Mouse (Mus musculus) Patski (cell line): Measurements from ENCODE around the gene Gpr3. TPM values are rescaled to one million over a fixed set of nuclear protein-coding genes. Genes with fewer than 3 reads are reported as not detected.

Experiments used
- ATAC-seq: fragments of 100-300 bp; one replicate; pipeline ENCODE4 v1.8.0; 2021
- CTCF ChIA-PET: fragments of 350-600 bp; sonication (Branson Sonifier 250); formaldehyde crosslinking; loops from one replicate; lab custom pipeline; 2022; ENCODE audit warnings: inconsistent platforms; lab: Charles Lee
- POLR2A ChIA-PET: fragments of 350-600 bp; sonication (Branson Sonifier 250); formaldehyde crosslinking; loops from one replicate; lab custom pipeline; 2022; ENCODE audit warnings: antibody characterized with exemption, inconsistent platforms; lab: Charles Lee
- DNase-seq: peaks from one replicate; pipeline ENCODE4 v3.0.0-alpha.2; 2011; ENCODE audit warnings: low read depth, low spot score
- H3K27me3 ChIP-seq: fragments of 371-371 bp; one replicate; pipeline ENCODE4 v1.5.1; 2021
- CTCF ChIP-seq: fragments of 100-300 bp; IDR thresholded peaks from one replicate; pipeline ENCODE4 v1.5.1; 2021
- in situ Hi-C: fragments of 300-500 bp; cut with MboI; formaldehyde crosslinking; loops from 3 replicates; pipeline ENCODE4 v1.11.1; 2018; ENCODE audit warnings: low pct_unique_long_range_greater_than_20kb, mixed read lengths
- polyA plus RNA-seq: library from polyadenylated mRNA; unstranded; gene quantifications from one replicate; pipeline ENCODE4 v1.2.3, GENCODE M21; 2021

Gpr3 gene
- polyA plus RNA-seq, 1 experiment from 2014 or later = 0.63 TPM

DNA sequence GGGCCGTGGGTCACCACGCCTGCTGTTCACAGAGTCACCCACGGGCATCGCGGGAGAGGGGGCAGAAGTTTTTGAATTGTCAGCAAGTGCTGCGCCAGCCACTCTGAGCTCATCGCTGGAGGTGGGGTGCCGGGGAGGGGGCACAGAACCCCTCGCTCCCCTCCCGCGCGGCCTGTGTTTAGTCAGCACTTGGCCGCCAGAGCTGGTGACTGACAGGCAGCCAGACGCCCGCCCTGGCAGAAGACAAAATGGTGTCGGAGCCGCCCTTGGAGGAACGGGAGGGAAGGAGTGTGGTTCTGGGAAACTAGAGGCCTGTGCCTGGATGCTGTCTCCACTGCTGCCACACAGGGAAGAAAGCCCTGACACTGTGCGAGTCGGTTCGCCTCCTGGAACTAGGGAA, 12.0 kb downstream of the Gpr3 start:
- ATAC-seq (no peak), DNase-seq (no peak)
- CTCF ChIA-PET = interaction anchor here (1.1 to 2.8 kb wide), 3 partner anchors 81 to 191 kb away, joined by 3 to 10 read pairs (median 3); no protein-coding TSS in a partner anchor
- POLR2A ChIA-PET = no interaction called here
- no peaks in the 10 kb centered on the region for H3K27me3 ChIP-seq
- no peak for TF ChIP-seq CTCF
- in situ Hi-C loops = no loop called here

DNA sequence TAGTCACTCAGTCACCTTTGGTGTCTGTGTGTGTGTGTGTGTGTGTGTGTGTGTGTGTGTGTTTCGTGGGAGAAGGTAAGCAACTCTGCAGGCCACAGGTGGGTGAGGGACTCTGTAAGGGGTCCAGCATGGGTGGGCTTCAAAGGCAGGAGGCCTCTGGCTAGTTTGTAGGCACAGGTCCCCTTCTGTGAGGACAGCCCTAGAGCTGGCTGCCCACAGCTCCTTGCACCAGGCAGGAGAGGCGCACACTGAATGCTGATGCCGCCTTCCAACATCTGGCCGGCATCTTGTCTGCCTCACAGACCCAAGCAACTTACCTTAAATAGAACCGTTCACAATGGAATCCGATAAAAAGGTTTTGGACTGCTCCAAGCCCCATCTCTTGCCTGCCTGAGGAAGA, 12.6 kb downstream of the Gpr3 start:
- ChIA-PET CTCF (interaction anchor here (2.8 kb wide), 1 partner anchor 190 kb away, joined by 10 read pairs; no protein-coding TSS in a partner anchor), POLR2A (no interaction called here)
- no peak for DNase-seq
- no peaks in the 10 kb centered on the region for H3K27me3 ChIP-seq
- no peak for TF ChIP-seq CTCF
- ATAC-seq = no peak
- in situ Hi-C loops = loop anchor here (5.0 kb wide), 1 partner anchor 67 kb away; the partner anchor contains the start of gene Wasf2

DNA sequence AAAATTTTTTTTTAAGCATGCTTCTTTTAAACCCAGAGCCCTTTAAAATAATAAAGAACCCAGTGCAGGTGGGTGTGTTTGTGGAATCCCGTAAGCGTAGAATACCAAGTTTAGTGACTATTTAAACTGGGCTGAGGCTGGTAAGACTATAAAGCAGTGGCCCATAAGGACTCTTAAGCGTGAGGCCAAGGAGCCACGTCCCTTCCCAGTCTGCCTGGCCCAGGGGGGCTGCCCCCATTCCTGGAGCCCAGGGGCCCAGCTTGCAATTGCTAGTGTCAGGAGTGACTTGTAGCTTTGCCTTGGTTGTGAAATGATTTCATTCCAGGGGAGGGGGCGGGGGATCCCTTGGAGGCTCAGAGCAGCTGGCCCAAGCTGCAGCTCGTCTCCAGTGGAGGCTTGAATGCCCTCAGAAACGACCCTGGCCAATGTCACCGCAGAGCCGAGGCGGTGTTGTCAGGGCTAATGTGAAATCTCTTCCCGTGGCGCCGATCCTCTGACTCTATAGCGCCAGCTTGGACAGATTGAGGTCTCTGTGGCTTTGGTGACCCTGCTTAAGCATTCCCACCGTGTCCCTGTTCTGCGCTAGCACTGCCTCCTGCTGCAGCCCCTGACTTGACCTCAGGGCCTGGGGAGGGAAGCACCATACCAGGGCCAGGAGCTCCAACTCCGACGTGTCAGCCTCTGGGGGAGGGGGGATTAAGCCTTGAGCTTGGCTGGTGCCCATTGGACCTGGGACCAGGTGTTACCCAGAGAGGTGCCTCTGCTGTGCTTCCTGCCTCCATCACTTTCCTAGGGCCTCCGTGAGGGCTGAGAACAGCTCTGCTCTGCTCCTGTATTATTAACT, 13.8 kb downstream of the Gpr3 start:
- in situ Hi-C loops = loop anchor here (5.0 kb wide), 1 partner anchor 66 kb away; the partner anchor contains the start of gene Wasf2
- ChIA-PET POLR2A (interaction anchor here (0.7 kb wide), 1 partner anchor 12 kb away, joined by 5 read pairs; no protein-coding TSS in a partner anchor), CTCF (interaction anchor here (2.8 kb wide), 1 partner anchor 189 kb away, joined by 10 read pairs; no protein-coding TSS in a partner anchor)
- no peaks in the 10 kb centered on the region for H3K27me3 ChIP-seq
- DNase-seq (no peak), ATAC-seq (no peak)
- no peak for TF ChIP-seq CTCF

- DNase-seq = no peak
- H3K27me3 ChIP-seq = no peaks in the 10 kb centered on the region
- no peak for TF ChIP-seq CTCF
- no peak for ATAC-seq
- in situ Hi-C loops = loop anchor here (5.0 kb wide), 1 partner anchor 66 kb away; the partner anchor contains the start of gene Wasf2
- POLR2A ChIA-PET = interaction anchor here (0.7 kb wide), 1 partner anchor 11 kb away, joined by 5 read pairs; no protein-coding TSS in a partner anchor
- CTCF ChIA-PET = no interaction called here
These were observed 14.5 kb downstream of the Gpr3 start for GRCm38 (mm10) chr4:133197801-133198286.

GRCm38 (mm10) chr4:133197355-133197754, 15.0 kb downstream of the Gpr3 start:
- DNase-seq (no peak), ATAC-seq (no peak)
- ChIA-PET CTCF (no interaction called here), POLR2A (no interaction called here)
- no peaks in the 10 kb centered on the region for H3K27me3 ChIP-seq
- TF ChIP-seq CTCF = no peak
- in situ Hi-C loops = loop anchor here (5.0 kb wide), 1 partner anchor 65 kb away; the partner anchor contains the start of gene Wasf2

DNA sequence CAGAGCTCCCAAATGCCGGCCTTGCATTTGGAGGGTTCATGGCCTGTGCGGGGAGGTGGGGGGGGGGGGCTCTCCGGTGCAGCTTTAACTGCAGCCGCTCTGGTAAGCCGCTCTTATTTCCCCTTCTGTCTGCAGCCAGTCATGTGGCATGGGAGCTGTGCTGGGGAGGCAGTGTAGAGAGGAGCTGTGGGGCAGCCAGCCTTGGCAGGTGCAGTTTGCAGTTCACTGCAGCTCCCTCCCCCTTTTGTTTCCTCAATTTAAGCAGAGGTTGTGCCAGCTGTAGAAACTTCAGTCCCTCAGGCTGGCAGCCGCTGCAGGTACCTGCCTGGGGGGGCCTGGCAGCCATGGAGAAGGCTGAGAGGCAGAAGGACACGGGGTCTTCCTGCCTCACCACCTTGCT, 15.5 kb downstream of the Gpr3 start:
- in situ Hi-C loops = loop anchor here (5.0 kb wide), 1 partner anchor 65 kb away; the partner anchor contains the start of gene Wasf2
- DNase-seq = no peak
- H3K27me3 ChIP-seq = no peaks in the 10 kb centered on the region
- CTCF ChIA-PET = no interaction called here
- POLR2A ChIA-PET = no interaction called here
- ATAC-seq = no peak
- TF ChIP-seq CTCF = no peak

GRCm38 (mm10) chr4:133196136-133196535, 16.2 kb downstream of the Gpr3 start:
- ATAC-seq = no peak
- POLR2A ChIA-PET = no interaction called here
- H3K27me3 ChIP-seq = no peaks in the 10 kb centered on the region
- DNase-seq = no peak
- in situ Hi-C loops = loop anchor here (5.0 kb wide), 1 partner anchor 64 kb away; the partner anchor contains the start of gene Wasf2
- TF ChIP-seq CTCF = no peak
- CTCF ChIA-PET = no interaction called here

GRCm38 (mm10) chr4:133195014-133195413, 17.3 kb downstream of the Gpr3 start:
- H3K27me3 ChIP-seq = no peaks in the 10 kb centered on the region
- in situ Hi-C loops = loop anchor here (5.0 kb wide), 1 partner anchor 63 kb away; the partner anchor contains the start of gene Wasf2
- ChIA-PET POLR2A (no interaction called here), CTCF (no interaction called here)
- no peak for DNase-seq
- TF ChIP-seq CTCF = no peak
- ATAC-seq = no peak

GRCm38 (mm10) chr4:133194482-133194881, 17.9 kb downstream of the Gpr3 start:
- in situ Hi-C loops = no loop called here
- ChIA-PET CTCF (no interaction called here), POLR2A (no interaction called here)
- H3K27me3 ChIP-seq = no peaks in the 10 kb centered on the region
- no peak for TF ChIP-seq CTCF
- ATAC-seq (no peak), DNase-seq (no peak)

GRCm38 (mm10) chr4:133189396-133189795, 22.9 kb downstream of the Gpr3 start:
- no peak for TF ChIP-seq CTCF
- no peaks in the 10 kb centered on the region for H3K27me3 ChIP-seq
- no peak for ATAC-seq
- CTCF ChIA-PET = interaction anchor here (0.6 to 1.3 kb wide), 2 partner anchors 12 kb away, joined by 3 read pairs; no protein-coding TSS in a partner anchor
- POLR2A ChIA-PET = no interaction called here
- no peak for DNase-seq
- in situ Hi-C loops = no loop called here
